Mouse (Mus musculus) heart, postnatal 25 days (tissue): ENCODE results near the gene Grid1. TPM values are rescaled to one million over a fixed set of nuclear protein-coding genes. Genes with fewer than 3 reads are reported as not detected.

Source experiments
- DNase-seq: peaks from one replicate; pipeline ENCODE4 v3.0.0; 2022; ENCODE audit warnings: low spot score
- intact Hi-C: fragments of 180-260 bp; cut with DNase I; formaldehyde crosslinking; loops from one replicate; pipeline ENCODE4 v1.15.1; 2025
- total RNA-seq, 2 experiments: library from RNA; stranded (reverse); gene quantifications; 2 replicates each; pipeline ENCODE4 v1.2.3; 2021

Grid1 gene
- total RNA-seq, 2 experiments from 2014 or later = not detected

GRCm38 (mm10) chr14:35313380-35314299 lies 493.7 kb downstream of the Grid1 start:
- intact Hi-C loops = no loop called here
- DNase-seq = no peak

DNA sequence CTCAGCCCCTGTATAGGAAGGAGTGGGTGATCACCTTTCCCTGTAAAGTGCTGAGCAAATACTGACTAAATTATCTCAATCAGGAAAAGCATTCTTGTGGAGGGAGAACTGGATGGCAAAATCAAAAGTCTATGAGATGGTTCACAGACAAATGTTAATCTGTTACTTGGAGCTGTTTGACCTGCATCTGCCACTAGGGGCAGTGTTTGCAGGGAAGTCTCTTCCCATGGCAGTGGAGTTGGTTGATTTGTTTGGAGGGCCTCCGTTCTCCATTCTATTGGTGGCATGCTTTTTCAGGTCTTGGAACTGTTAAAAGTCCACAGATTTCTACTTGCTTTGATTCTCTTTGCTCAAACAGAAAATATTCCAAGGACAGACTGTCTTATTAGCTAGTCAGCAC lies 506.4 kb downstream of the Grid1 start:
- DNase-seq = no peak
- intact Hi-C loops = no loop called here

DNA sequence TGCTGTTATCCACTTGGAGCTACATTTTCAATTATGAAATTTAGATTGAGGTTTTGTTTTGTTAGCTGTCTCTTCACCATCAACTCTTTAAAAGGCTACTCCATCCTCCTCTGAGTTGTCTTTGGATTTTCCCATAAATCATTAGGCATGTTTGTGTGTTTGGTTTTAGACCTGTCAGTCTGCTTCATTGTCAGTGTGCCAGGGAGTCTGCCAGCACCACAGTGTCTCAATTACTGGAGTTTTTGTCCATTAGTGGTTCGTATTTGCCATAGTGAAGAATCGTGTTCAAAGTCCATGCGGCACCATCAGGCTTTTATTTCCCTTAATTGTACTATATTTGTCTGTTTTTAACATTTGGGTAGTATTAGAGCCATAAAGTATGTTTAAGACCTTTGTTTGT lies 516.7 kb downstream of the Grid1 start:
- intact Hi-C loops = no loop called here

GRCm38 (mm10) chr14:35356011-35356410 lies 536.1 kb downstream of the Grid1 start:
- DNase-seq = no peak
- intact Hi-C loops = no loop called here

More for the DNA sequence above, 516.7 kb downstream of the Grid1 start:
- no peak for DNase-seq

- intact Hi-C loops = no loop called here
- no peak for DNase-seq
These were observed 536.7 kb downstream of the Grid1 start for GRCm38 (mm10) chr14:35356480-35357085.

GRCm38 (mm10) chr14:35358136-35358821 lies 538.4 kb downstream of the Grid1 start:
- intact Hi-C loops = no loop called here
- DNase-seq = no peak

GRCm38 (mm10) chr14:35365177-35365944 lies 545.5 kb downstream of the Grid1 start:
- intact Hi-C loops = no loop called here
- no peak for DNase-seq

DNA sequence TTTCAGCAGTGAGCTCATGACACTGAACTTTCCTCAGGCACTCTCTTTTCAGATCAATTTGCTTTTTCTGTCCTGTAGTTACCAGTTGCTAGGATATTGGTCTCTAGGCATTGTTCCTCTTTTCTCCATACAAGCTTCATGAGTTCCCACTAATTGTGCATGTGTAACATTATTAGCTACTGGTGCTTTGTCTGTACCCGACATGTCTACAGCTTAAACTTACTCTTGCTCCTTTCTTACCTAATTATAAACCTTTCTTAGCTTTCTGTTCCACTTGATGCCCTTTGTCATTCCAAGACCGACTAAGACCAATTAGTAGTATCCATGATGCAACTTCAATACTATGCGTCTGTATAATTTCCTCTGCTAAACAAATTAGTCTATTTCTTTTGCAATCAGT lies 554.5 kb downstream of the Grid1 start:
- DNase-seq = no peak
- intact Hi-C loops = no loop called here

DNA sequence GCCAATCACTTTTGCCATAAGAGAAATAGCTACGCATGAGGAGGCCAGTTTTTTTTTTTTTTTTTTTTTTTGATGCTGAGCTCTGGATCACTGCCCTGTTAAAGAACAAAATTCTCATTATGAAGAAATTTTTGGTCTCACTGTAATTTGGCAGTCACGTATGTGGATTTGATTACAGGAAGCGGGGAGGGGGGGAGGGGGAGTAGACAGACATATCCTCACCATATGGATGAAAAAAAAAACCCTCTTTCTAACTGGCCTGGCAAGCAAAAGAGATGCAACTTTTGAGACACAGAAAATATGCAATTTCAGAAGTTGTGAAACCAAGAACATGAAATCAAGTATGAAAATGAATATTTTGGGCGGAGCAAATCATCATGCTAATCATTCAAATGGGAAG lies 573.7 kb downstream of the Grid1 start:
- intact Hi-C loops = no loop called here
- DNase-seq = no peak

DNA sequence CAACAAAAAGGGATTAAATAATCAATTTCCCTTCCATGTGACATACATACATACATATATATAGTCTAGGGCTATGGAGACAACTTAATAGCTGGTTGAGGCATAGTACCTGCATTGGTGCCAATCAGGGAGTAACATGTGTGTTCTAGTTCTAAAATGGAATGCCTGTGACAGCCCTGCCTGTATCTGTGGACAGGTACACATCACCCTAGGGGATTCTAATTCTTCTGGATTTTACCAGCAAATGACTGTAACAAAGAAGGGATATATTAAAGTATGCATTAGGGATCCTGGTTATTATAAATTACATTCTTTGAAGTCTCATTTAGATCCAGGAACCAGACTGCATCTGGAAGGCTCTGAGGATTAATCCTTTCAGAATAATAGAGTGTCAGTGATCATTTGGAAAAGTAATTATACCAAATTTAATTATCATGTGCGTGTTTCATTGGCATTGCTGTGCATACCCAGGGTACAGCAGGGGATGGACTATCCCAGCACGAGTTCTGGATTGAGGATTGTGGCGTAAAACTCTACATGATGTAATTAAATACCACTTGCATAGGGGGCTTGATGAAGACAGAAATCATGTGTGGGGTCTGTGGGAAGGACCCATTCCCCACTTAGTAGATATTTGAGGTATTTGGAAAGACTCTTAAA lies 584.5 kb downstream of the Grid1 start:
- intact Hi-C loops = no loop called here
- DNase-seq = no peak

DNA sequence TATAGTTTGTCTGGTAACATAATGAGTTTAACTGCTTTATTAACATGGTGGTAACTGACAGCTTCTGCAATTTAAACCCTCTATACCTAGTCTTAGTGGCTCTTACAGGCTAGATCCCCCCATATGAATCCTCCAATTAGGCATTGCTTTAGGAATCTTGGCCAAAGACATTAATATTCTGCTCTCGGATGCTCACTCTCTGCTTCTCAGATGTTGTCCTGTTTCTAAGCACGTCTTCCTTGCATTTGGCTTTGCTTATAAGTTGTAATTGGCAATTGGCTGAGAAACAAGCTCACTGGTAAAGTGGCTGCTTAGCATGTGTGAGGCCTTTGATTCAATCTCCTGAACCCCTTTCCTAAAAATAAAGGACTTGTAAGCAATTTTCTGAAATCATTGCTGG lies 610.4 kb downstream of the Grid1 start:
- DNase-seq = no peak
- intact Hi-C loops = no loop called here

DNA sequence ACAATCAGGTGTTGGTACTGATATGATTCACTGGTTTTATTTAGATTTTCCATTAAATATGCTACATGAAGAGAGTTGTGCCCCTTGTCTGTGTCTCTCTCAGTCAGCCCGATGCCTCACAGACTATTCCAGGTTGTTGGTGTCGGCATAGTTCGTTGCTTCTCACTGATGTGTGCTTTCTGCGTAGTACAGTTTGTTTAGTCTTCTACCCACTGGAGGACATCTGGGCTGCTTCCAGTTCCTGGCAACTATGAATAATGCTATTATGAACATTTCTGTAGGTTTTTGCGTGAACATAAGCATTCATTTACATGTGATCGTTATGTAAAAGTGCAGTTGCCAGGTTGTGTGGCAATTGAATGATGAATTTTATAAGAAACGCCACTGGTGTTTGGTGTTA lies 633.8 kb downstream of the Grid1 start:
- no peak for DNase-seq
- intact Hi-C loops = no loop called here

- intact Hi-C loops = no loop called here
- no peak for DNase-seq
These were observed 648.3 kb downstream of the Grid1 start for GRCm38 (mm10) chr14:35468254-35468653.

GRCm38 (mm10) chr14:35486017-35486416 lies 666.1 kb downstream of the Grid1 start:
- no peak for DNase-seq
- intact Hi-C loops = no loop called here

DNA sequence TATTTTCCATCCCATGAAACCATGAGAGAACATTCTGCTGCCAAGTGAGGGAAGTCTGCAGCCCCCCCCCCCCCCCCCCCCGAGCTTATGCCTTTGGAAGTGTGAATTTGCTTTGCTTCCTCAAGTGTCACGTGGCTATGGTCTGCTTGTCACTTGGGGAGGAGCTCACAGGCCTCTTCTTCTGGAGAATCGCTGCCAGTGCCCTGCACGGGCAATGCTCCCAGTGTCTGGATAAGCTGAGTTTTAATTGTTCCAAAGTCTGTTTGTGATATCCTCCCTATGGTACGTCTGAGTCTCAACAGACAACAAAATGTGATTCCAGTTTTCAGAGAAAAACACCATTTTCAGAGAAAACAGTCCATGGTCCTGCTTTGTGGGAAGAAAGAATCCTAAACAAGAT lies 682.4 kb downstream of the Grid1 start:
- intact Hi-C loops = no loop called here
- no peak for DNase-seq

- intact Hi-C loops = no loop called here
- no peak for DNase-seq
These were observed 699.5 kb downstream of the Grid1 start for GRCm38 (mm10) chr14:35519402-35519801.

- intact Hi-C loops = no loop called here
- no peak for DNase-seq
These were observed 718.9 kb downstream of the Grid1 start for GRCm38 (mm10) chr14:35538835-35539234.

DNA sequence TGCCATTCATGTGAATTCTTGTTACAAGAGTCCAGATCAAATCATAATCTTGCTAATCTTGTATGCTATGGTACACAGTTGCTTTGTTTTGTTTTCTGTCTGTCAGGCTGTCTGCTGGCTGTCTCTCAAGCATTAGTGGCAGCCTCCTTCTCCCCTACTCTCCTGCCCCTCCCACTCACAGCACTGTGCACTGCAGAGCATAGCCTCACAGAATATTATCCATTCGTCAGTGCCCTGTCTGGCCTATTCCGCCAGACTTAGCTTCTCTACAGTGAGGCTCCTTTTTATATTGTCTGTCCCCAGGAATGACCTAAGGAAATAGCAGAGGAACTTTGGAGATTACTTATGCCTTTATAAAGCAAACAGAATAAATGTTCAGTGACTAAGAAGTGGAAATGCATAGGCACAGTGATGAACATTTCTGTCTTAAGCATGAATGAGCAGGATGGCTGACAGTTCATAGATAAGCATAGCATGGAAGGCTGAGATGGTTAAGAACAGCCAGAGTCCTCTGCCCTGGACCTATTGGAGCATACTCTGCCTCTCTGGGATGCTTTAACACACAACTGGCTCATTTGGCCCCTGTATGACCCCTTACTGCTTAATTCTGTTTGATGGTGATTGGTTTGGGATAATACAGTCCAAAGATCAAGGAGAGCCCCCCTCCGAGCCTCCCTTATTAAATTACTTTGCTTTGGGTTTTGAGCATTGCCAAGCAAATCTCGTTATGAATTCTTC lies 721.5 kb downstream of the Grid1 start:
- intact Hi-C loops = no loop called here
- DNase-seq = no peak

DNA sequence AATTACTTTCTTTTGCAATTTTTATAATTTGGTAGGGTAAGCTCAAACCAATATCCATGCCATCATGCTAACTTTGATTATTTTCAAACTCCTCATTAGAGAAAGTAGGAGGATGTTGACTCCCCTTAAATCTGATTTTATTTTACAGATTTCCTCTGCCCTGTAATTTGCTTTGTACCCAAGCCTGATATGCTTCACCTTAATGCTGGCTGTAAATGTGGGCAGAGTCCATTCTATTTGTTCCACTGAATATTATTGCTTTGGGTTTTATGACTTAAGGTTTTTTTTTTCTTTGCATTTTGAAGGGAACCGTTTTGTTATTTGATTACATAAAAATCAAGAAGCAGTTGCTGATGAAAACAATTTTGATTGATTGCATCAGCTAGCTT lies 722.1 kb downstream of the Grid1 start:
- intact Hi-C loops = no loop called here
- no peak for DNase-seq
